Mouse (Mus musculus): ENCODE measurements around the gene Epb41l2. TPM values are rescaled to one million over a fixed set of nuclear protein-coding genes. Genes with fewer than 3 reads are reported as not detected.

Gene Epb41l2
- polyA plus RNA-seq, 1 experiment from 2014 or later: 45.3 TPM

GRCm38 (mm10) chr10:25539771-25540168 is 180.2 kb downstream of the Epb41l2 start:
- no peak for DNase-seq (ENCODE audit: low spot score)
- H3K4me1 ChIP-seq (ENCODE audit: control insufficient read depth, insufficient read depth, low read length): no peaks in the 10 kb centered on the region
- H3K9me3 ChIP-seq (ENCODE audit: control insufficient read depth, low read length): no peaks in the 10 kb centered on the region
- H3K9ac ChIP-seq (ENCODE audit: low read length): no peak overlapping the region
- 80% methylated on average over 6 of the region's 6 CpGs for WGBS
- H3K4me3 ChIP-seq (ENCODE audit: low read depth, low read length): no peak overlapping the region
- no peaks in the 10 kb centered on the region for H3K36me3 ChIP-seq (ENCODE audit: control insufficient read depth, insufficient read depth, low read length)
- H3K27me3 ChIP-seq (ENCODE audit: control insufficient read depth, insufficient read depth, low read length): no peaks in the 10 kb centered on the region
- no peak overlapping the region for H3K4me2 ChIP-seq (ENCODE audit: low read depth)
- no peak overlapping the region for H3K27ac ChIP-seq (ENCODE audit: low read depth, low read length)
- ATAC-seq (ENCODE audit: insufficient read depth, low FRiP score, low TSS enrichment): no peak

DNA sequence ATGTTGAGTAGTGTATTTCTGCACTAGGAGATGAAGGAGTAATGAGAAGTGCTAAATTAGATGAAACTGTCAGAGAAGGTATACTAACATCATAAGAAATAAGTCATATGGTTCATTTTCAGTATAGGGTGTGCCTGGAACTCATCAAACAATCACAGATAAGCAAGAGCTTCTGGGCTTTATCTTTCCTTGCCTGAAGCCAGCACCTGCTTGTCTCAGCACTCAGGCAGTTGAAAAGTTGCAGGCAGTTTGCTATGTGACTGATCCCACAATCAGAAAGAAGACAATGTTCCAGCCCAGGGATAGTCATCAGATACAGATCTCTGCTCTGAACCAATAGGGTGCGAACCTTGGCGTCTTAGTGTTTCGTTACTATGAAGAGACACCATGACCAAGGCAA is 181.5 kb downstream of the Epb41l2 start:
- H3K4me3 ChIP-seq (ENCODE audit: low read depth, low read length): no peak overlapping the region
- no peak overlapping the region for H3K9ac ChIP-seq (ENCODE audit: low read length)
- no peaks in the 10 kb centered on the region for H3K36me3 ChIP-seq (ENCODE audit: control insufficient read depth, insufficient read depth, low read length)
- H3K4me2 ChIP-seq (ENCODE audit: low read depth): no peak overlapping the region
- DNase-seq (ENCODE audit: low spot score): no peak
- no peak overlapping the region for H3K27ac ChIP-seq (ENCODE audit: low read depth, low read length)
- H3K9me3 ChIP-seq (ENCODE audit: control insufficient read depth, low read length): no peaks in the 10 kb centered on the region
- no peaks in the 10 kb centered on the region for H3K4me1 ChIP-seq (ENCODE audit: control insufficient read depth, insufficient read depth, low read length)
- no peak for ATAC-seq (ENCODE audit: insufficient read depth, low FRiP score, low TSS enrichment)
- no peaks in the 10 kb centered on the region for H3K27me3 ChIP-seq (ENCODE audit: control insufficient read depth, insufficient read depth, low read length)
- 96% methylated on average over 3 of the region's 3 CpGs for WGBS

DNA sequence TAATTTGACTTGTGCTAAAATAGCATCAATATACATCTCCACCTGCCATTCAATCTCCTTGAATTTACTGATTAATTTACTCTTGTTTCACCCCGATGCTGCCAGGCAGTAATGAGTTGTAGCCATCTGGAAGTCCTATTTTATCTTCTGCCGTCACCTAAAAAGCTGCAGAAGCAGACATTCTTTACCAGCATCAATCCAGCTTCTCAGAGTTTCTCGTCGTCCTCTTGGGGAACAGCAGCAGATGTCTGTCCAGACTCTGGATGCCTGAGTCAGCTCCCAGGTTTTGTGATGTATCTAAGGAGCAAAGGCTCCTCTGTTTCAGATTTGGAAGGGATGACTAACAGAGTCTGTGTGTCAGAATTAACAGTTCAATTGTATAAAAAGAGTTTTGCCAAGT is 193.3 kb downstream of the Epb41l2 start:
- no peak overlapping the region for H3K27ac ChIP-seq (ENCODE audit: low read depth, low read length)
- no peaks in the 10 kb centered on the region for H3K27me3 ChIP-seq (ENCODE audit: control insufficient read depth, insufficient read depth, low read length)
- 49% methylated on average over 4 of the region's 4 CpGs for WGBS
- no peak overlapping the region for H3K9ac ChIP-seq (ENCODE audit: low read length)
- H3K4me1 ChIP-seq (ENCODE audit: control insufficient read depth, insufficient read depth, low read length): no peaks in the 10 kb centered on the region
- H3K4me2 ChIP-seq (ENCODE audit: low read depth): no peak overlapping the region
- H3K36me3 ChIP-seq (ENCODE audit: control insufficient read depth, insufficient read depth, low read length): no peaks in the 10 kb centered on the region
- no peaks in the 10 kb centered on the region for H3K9me3 ChIP-seq (ENCODE audit: control insufficient read depth, low read length)
- ATAC-seq (ENCODE audit: insufficient read depth, low FRiP score, low TSS enrichment) (no peak), DNase-seq (ENCODE audit: low spot score) (no peak)
- H3K4me3 ChIP-seq (ENCODE audit: low read depth, low read length): no peak overlapping the region

GRCm38 (mm10) chr10:25571319-25572240 is 212.0 kb downstream of the Epb41l2 start:
- Histone ChIP-seq H3K4me2 (ENCODE audit: low read depth) (no peak overlapping the region), H3K4me3 (ENCODE audit: low read depth, low read length) (no peak overlapping the region)

More at GRCm38 (mm10) chr10:25571319-25572240, 212.0 kb downstream of the Epb41l2 start:
- H3K36me3 ChIP-seq (ENCODE audit: control insufficient read depth, insufficient read depth, low read length): no peaks in the 10 kb centered on the region
- DNase-seq (ENCODE audit: low spot score): no peak
- H3K9me3 ChIP-seq (ENCODE audit: control insufficient read depth, low read length): no peaks in the 10 kb centered on the region
- H3K9ac ChIP-seq (ENCODE audit: low read length): no peak overlapping the region
- peak; percentile 67 for ATAC-seq (ENCODE audit: insufficient read depth, low FRiP score, low TSS enrichment)
- H3K27me3 ChIP-seq (ENCODE audit: control insufficient read depth, insufficient read depth, low read length): no peaks in the 10 kb centered on the region
- no peak overlapping the region for H3K27ac ChIP-seq (ENCODE audit: low read depth, low read length)
- H3K4me1 ChIP-seq (ENCODE audit: control insufficient read depth, insufficient read depth, low read length): no peaks in the 10 kb centered on the region
- WGBS: 66% methylated on average over 9 of the region's 9 CpGs

Other genes starting within 250 kb of the Epb41l2 start
- gene Akap7, start 51.9 kb upstream of the Epb41l2 start, polyA plus RNA-seq (2014; fragmentation: Nextera tagmentation; extraction: Ambion mirVana): 19.0 and 24.0 TPM in 2 replicates
- gene Smlr1, start 176.5 kb downstream of the Epb41l2 start, polyA plus RNA-seq (2014; fragmentation: Nextera tagmentation; extraction: Ambion mirVana): not detected in 2 replicates

All from neural tube, embryonic 11.5 days (tissue).